Mouse (Mus musculus) gastrocnemius, postnatal 10 days (tissue): ENCODE measurements around the gene Mcl1. TPM values are rescaled to one million over a fixed set of nuclear protein-coding genes. Genes with fewer than 3 reads are reported as not detected.

ENCODE experiments used
- DNase-seq: peaks from one replicate; pipeline ENCODE4 v3.0.0; 2021; ENCODE audit warnings: mixed read lengths
- total RNA-seq, 2 experiments: library from RNA; stranded (reverse); gene quantifications; 2 replicates each; pipeline ENCODE4 v1.2.3; 2021

Mcl1 gene
- total RNA-seq, 2 experiments from 2014 or later: 96.8 to 111 TPM

DNA sequence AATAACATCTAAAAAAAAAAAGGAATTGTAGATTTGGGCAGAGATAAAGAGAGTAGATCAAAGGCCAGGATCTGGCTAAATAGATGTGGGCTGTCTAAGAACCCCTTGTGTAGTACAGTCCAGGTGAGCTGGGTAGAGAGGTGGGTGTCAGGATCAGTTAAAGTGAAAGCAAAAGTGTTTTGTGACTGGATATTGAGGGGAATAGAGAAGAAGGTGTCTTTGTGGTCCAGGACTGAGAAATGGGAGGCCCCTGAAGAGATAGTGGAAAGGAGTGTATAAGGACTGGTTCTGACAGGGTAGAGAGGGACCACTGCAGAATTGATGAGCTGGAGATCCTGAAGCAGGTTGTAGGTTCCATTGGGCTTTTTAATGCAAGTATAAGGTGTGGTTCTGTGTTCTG lies 51.4 kb downstream of the Mcl1 start:
- DNase-seq: no peak

Other genes with a start within 250 kb of the Mcl1 start
- 10 to 100 TPM; 43.7 to 55.6 TPM for gene Arnt, start 224.4 kb upstream of the Mcl1 start, total RNA-seq
- gene Ctsk, start 159.5 kb upstream of the Mcl1 start, total RNA-seq: 100 to 1,000 TPM in 1 of 2 experiments, 10 to 100 TPM in 1; 31.4 to 178 TPM
- gene Ctss, start 132.0 kb upstream of the Mcl1 start, total RNA-seq: 1 to 10 TPM; 5.1 to 6.8 TPM
- not detected for gene Hormad1, start 99.1 kb upstream of the Mcl1 start, total RNA-seq
- 10 to 100 TPM; 14.4 to 15.5 TPM for gene Golph3l, start 69.9 kb upstream of the Mcl1 start, total RNA-seq
- gene Ensa, start 33.8 kb upstream of the Mcl1 start, total RNA-seq: 10 to 100 TPM; 80.1 to 80.2 TPM
- 10 to 100 TPM; 23.9 to 26.3 TPM for gene Adamtsl4, start 29.1 kb downstream of the Mcl1 start, total RNA-seq
- gene Ecm1, start 80.8 kb downstream of the Mcl1 start, total RNA-seq: 10 to 100 TPM; 19.7 to 29.7 TPM
- 10 to 100 TPM; 27.7 to 29.4 TPM for gene Tars2, start 101.4 kb downstream of the Mcl1 start, total RNA-seq
- gene Rprd2, start 160.1 kb downstream of the Mcl1 start, total RNA-seq: 10 to 100 TPM; 32.2 to 41.1 TPM
- 10 to 100 TPM; 12.8 to 22.9 TPM for gene Prpf3, start 197.1 kb downstream of the Mcl1 start, total RNA-seq
- gene Mrps21, start 212.7 kb downstream of the Mcl1 start, total RNA-seq: 100 to 1,000 TPM; 270 to 271 TPM
- 1 to 10 TPM; 1.0 to 1.6 TPM for gene Ciart, start 223.5 kb downstream of the Mcl1 start, total RNA-seq
- gene BC028528, start 233.2 kb downstream of the Mcl1 start, total RNA-seq: 10 to 100 TPM; 15.7 to 20.8 TPM
- gene Aph1a, start 235.2 kb downstream of the Mcl1 start, total RNA-seq: 10 to 100 TPM; 66.1 to 72.1 TPM
- gene Car14, start 245.9 kb downstream of the Mcl1 start, total RNA-seq: 10 to 100 TPM; 49.1 to 56.9 TPM